In genomic region chr11:84944639-84945435, GRCm38 (mm10) we compare ENCODE assay signal across 13 mouse cellular contexts. TPM values are rescaled to one million over a fixed set of nuclear protein-coding genes. Genes with fewer than 3 reads are reported as not detected.
A peak's percentile ranks its signal among the peaks of the same experiment; 100 is the strongest.
DNase-seq lines count a peak whose midpoint lies in the region; ATAC-seq and TF ChIP-seq lines count a peak whose summit lies in the region.
"Had no signal": no experiment of that assay in that cellular context is flagged by ENCODE, and none has a peak within 500 bp of the region (broad histone marks: within the 10 kb centered on the region; RNA-seq: fewer than 3 reads in every experiment).

No protein-coding gene starts in this region.

- H3K27me3 ChIP-seq in forebrain, embryonic 11.5 days (ENCODE audit: control insufficient read depth, insufficient read depth, low read length), result no peaks in the 10 kb centered on the region
- H3K27me3 ChIP-seq in forebrain, embryonic 15.5 days, result no peaks in the 10 kb centered on the region
- H3K27me3 ChIP-seq in hindbrain, embryonic 12.5 days, result peaks cover 24% of the 10 kb centered on the region
- no peaks in the 10 kb centered on the region for H3K27me3 ChIP-seq in midbrain, embryonic 15.5 days (replicated peaks)

- in situ Hi-C loops in ES-E14 (cut with MboI; ENCODE audit: low sequenced_read_pairs in 2 of 2, unreplicated experiment in 2 of 2), result no loop called here

- H3K27ac ChIP-seq in forebrain, embryonic 11.5 days (ENCODE audit: low read depth, low read length), result no peak overlapping the region
- H3K27ac ChIP-seq in forebrain, embryonic 15.5 days (replicated peaks), result no peak overlapping the region
- peak overlapping the region; percentile 91 for H3K27ac ChIP-seq in ES-E14 (ENCODE audit: insufficient read depth, low read depth, low read length, poor library complexity, severe bottlenecking)
- H3K27ac ChIP-seq in hindbrain, embryonic 12.5 days, result no peak overlapping the region
- H3K27ac ChIP-seq in midbrain, embryonic 15.5 days, result no peak overlapping the region
- H3K27ac ChIP-seq: embryonic facial prominence, embryonic 12.5 days; lung, embryonic 15.5 days had no signal

- H3K36me3 ChIP-seq in forebrain, embryonic 11.5 days (ENCODE audit: control insufficient read depth, insufficient read depth, low read length), result no peaks in the 10 kb centered on the region
- H3K36me3 ChIP-seq in forebrain, embryonic 15.5 days, result no peaks in the 10 kb centered on the region
- H3K36me3 ChIP-seq in ES-E14 (ENCODE audit: control insufficient read depth, insufficient read depth, low read length, poor library complexity, severe bottlenecking), result no peaks in the 10 kb centered on the region
- H3K36me3 ChIP-seq in hindbrain, embryonic 12.5 days, result no peaks in the 10 kb centered on the region
- no peaks in the 10 kb centered on the region for H3K36me3 ChIP-seq in midbrain, embryonic 15.5 days (replicated peaks)
- H3K36me3 ChIP-seq: embryonic facial prominence, embryonic 12.5 days; G1E; lung, embryonic 15.5 days had no signal

- peaks cover 11% of the 10 kb centered on the region for H3K4me1 ChIP-seq in forebrain, embryonic 11.5 days (replicated peaks; ENCODE audit: control insufficient read depth, insufficient read depth, low read length)
- H3K4me1 ChIP-seq in forebrain, embryonic 15.5 days, result peaks cover 44% of the 10 kb centered on the region
- peaks cover 3 to 30% of the 10 kb centered on the region in 2 experiments; a peak in 3 of 4 replicates for H3K4me1 ChIP-seq in ES-E14 (ENCODE audit: control insufficient read depth in 2 of 2, insufficient read depth in 2 of 2, low read length in 2 of 2, poor library complexity in 1 of 2)
- H3K4me1 ChIP-seq in hindbrain, embryonic 12.5 days, result peaks cover 19% of the 10 kb centered on the region
- peaks cover 20% of the 10 kb centered on the region for H3K4me1 ChIP-seq in midbrain, embryonic 15.5 days
- H3K4me1 ChIP-seq: lung, embryonic 15.5 days had no signal

- peak; percentile 65; the same call in 1 of the 2 replicates for ATAC-seq in forebrain, embryonic 11.5 days (replicated peaks; ENCODE audit: low FRiP score)
- no peak for ATAC-seq in forebrain, embryonic 15.5 days (replicated peaks)
- 0 out of 2 replicates have a peak, but pooled peaks have one; percentile 52 for ATAC-seq in hindbrain, embryonic 12.5 days (ENCODE audit: low FRiP score)
- ATAC-seq in midbrain, embryonic 15.5 days (replicated peaks), result no peak

- H3K4me3 ChIP-seq in forebrain, embryonic 11.5 days (ENCODE audit: low read depth, low read length), result no peak overlapping the region
- H3K4me3 ChIP-seq in forebrain, embryonic 15.5 days, result no peak overlapping the region
- peak overlapping the region; percentile 31 to 58; a peak in 3 of 4 replicates for H3K4me3 ChIP-seq in ES-E14 (ENCODE audit: insufficient read depth in 1 of 2, low read depth in 1 of 2, low read length in 2 of 2, poor library complexity in 1 of 2, severe bottlenecking in 1 of 2)
- H3K4me3 ChIP-seq in hindbrain, embryonic 12.5 days, result no peak overlapping the region
- no peak overlapping the region for H3K4me3 ChIP-seq in midbrain, embryonic 15.5 days
- H3K4me3 ChIP-seq: embryonic facial prominence, embryonic 12.5 days; lung, embryonic 15.5 days had no signal

- 3% methylated on average over 12 of the region's 12 CpGs for WGBS in forebrain, embryonic 11.5 days
- WGBS in forebrain, embryonic 15.5 days, result 6% methylated on average over 12 of the region's 12 CpGs
- 5% methylated on average over 12 of the region's 12 CpGs for WGBS in hindbrain, embryonic 12.5 days
- WGBS in midbrain, embryonic 15.5 days, result 4% methylated on average over 12 of the region's 12 CpGs

- H3K9me3 ChIP-seq in forebrain, embryonic 11.5 days (ENCODE audit: control insufficient read depth, low read length), result no peaks in the 10 kb centered on the region
- no peaks in the 10 kb centered on the region for H3K9me3 ChIP-seq in forebrain, embryonic 15.5 days
- H3K9me3 ChIP-seq in ES-E14 (ENCODE audit: control insufficient read depth, insufficient read depth, low read depth, low read length), result no peaks in the 10 kb centered on the region
- no peaks in the 10 kb centered on the region for H3K9me3 ChIP-seq in hindbrain, embryonic 12.5 days (replicated peaks)
- H3K9me3 ChIP-seq in midbrain, embryonic 15.5 days, result no peaks in the 10 kb centered on the region
- H3K9me3 ChIP-seq: embryonic facial prominence, embryonic 12.5 days; G1E; lung, embryonic 15.5 days had no signal

- no peak overlapping the region; the same call in 1 of the 2 replicates for H3K9ac ChIP-seq in forebrain, embryonic 11.5 days (ENCODE audit: low read length)
- H3K9ac ChIP-seq in forebrain, embryonic 15.5 days (replicated peaks), result no peak overlapping the region
- H3K9ac ChIP-seq in ES-E14 (ENCODE audit: insufficient read depth, low read depth, low read length, poor library complexity, severe bottlenecking), result peak overlapping the region; percentile 23
- H3K9ac ChIP-seq in hindbrain, embryonic 12.5 days, result no peak overlapping the region
- no peak overlapping the region for H3K9ac ChIP-seq in midbrain, embryonic 15.5 days
- H3K9ac ChIP-seq: embryonic facial prominence, embryonic 12.5 days; lung, embryonic 15.5 days had no signal

- H3K4me2 ChIP-seq in forebrain, embryonic 11.5 days (ENCODE audit: low read depth, low read length, severe bottlenecking), result peak overlapping the region; percentile 39; the same call in 1 of the 2 replicates
- no peak overlapping the region for H3K4me2 ChIP-seq in forebrain, embryonic 15.5 days (replicated peaks)
- peak overlapping the region; percentile 24 for H3K4me2 ChIP-seq in hindbrain, embryonic 12.5 days (replicated peaks)
- H3K4me2 ChIP-seq in midbrain, embryonic 15.5 days, result peak overlapping the region; percentile 13; the same call in 1 of the 2 replicates
- H3K4me2 ChIP-seq: embryonic facial prominence, embryonic 12.5 days; lung, embryonic 15.5 days had no signal

- DNase-seq in forebrain, embryonic 11.5 days (ENCODE audit: low spot score), result peak; percentile 67
- no peak for DNase-seq in ES-E14 (ENCODE audit: low read depth, low spot score)
- DNase-seq in ovary, postnatal 14 days (ENCODE audit: low spot score), result no peak
- no peak for DNase-seq in gastrocnemius, adult 18-20 months (ENCODE audit: low spot score)
- DNase-seq in spleen, postnatal 10 days (ENCODE audit: low spot score in 2 of 2), result no peak

TF ChIP-seq in ES-E14, 5 proteins besides CTCF, POLR2A, EP300 and RAD21:
- TF ChIP-seq MAFK (IDR thresholded peaks at IDR 0.05; ENCODE audit: insufficient read depth, low read depth, low read length) (no peak), HCFC1 (IDR thresholded peaks at IDR 0.05; ENCODE audit: borderline replicate concordance, insufficient read depth, low read length) (no peak), ZNF384 (IDR thresholded peaks at IDR 0.05; ENCODE audit: low read depth, low read length) (no peak), ZC3H11A (IDR thresholded peaks at IDR 0.05; ENCODE audit: borderline replicate concordance, low read depth, low read length) (no peak), CHD2 (IDR thresholded peaks at IDR 0.05; ENCODE audit: low read depth, low read length) (no peak; the same call in 1 of the 2 replicates)

RNA-seq across cellular contexts. Expression of gene Car4, which starts 12.7 kb away (rescaled TPM):
- 1.3 and 1.4 TPM in 2 replicates for polyA plus RNA-seq in forebrain, embryonic 11.5 days (2014; fragmentation: Nextera tagmentation; extraction: Ambion mirVana)
- polyA plus RNA-seq in forebrain, embryonic 15.5 days (2015; fragmentation: Nextera tagmentation; extraction: Ambion mirVana), result 1.9 and 2.7 TPM in 2 replicates
- 17.1 and 17.3 TPM in 2 replicates for total RNA-seq in ES-E14 (2012; rRNA removed)
- polyA plus RNA-seq in hindbrain, embryonic 12.5 days (2016; fragmentation: Nextera tagmentation; extraction: Ambion mirVana), result 3.2 and 3.9 TPM in 2 replicates
- 5.3 and 6.0 TPM in 2 replicates for polyA plus RNA-seq in midbrain, embryonic 15.5 days (2015; fragmentation: Nextera tagmentation; extraction: Ambion mirVana)
- 1 to 10 TPM; 4.8 to 5.8 TPM for total RNA-seq in gastrocnemius, adult 18-20 months (2021)
- total RNA-seq: G1E; granulocyte monocyte progenitor cell, adult 5-6 weeks; megakaryocyte-erythroid progenitor cell, adult 5-6 weeks had no signal
- polyA plus RNA-seq: G1E had no signal

RNA-seq across cellular contexts. Expression of gene Znhit3, which starts 28.7 kb away (rescaled TPM):
- 70.0 and 78.2 TPM in 2 replicates for polyA plus RNA-seq in forebrain, embryonic 11.5 days (2014; fragmentation: Nextera tagmentation; extraction: Ambion mirVana)
- polyA plus RNA-seq in forebrain, embryonic 15.5 days (2015; fragmentation: Nextera tagmentation; extraction: Ambion mirVana), result 61.7 and 67.8 TPM in 2 replicates
- total RNA-seq in ES-E14 (2012; rRNA removed), result 57.4 and 80.4 TPM in 2 replicates
- polyA plus RNA-seq in hindbrain, embryonic 12.5 days (2016; fragmentation: Nextera tagmentation; extraction: Ambion mirVana), result 55.4 and 56.4 TPM in 2 replicates
- polyA plus RNA-seq in midbrain, embryonic 15.5 days (2015; fragmentation: Nextera tagmentation; extraction: Ambion mirVana), result 61.8 and 62.8 TPM in 2 replicates
- total RNA-seq in gastrocnemius, adult 18-20 months (2021), result 10 to 100 TPM; 15.6 to 17.3 TPM

Comparison
In these comparisons a context has a peak if more than half of its experiments do, and no peak if none do; other contexts are left out.
1. ATAC-seq: peak in forebrain, embryonic 11.5 days (single experiment) and hindbrain, embryonic 12.5 days (single experiment); none in forebrain, embryonic 15.5 days (single experiment) and midbrain, embryonic 15.5 days (single experiment).
2. H3K4me3 ChIP-seq: peak in ES-E14 (2 of 2); none in forebrain, embryonic 11.5 days (single experiment), forebrain, embryonic 15.5 days (single experiment), hindbrain, embryonic 12.5 days (single experiment) and midbrain, embryonic 15.5 days (single experiment).